Mouse (Mus musculus) C2C12 (cell line): ENCODE data around the gene Slc6a21. TPM values are rescaled to one million over a fixed set of nuclear protein-coding genes. Genes with fewer than 3 reads are reported as not detected.

Experiments
- H3K27me3 ChIP-seq: one replicate; pipeline ENCODE4 v1.6.1; 2011; ENCODE audit not compliant: control insufficient read depth, insufficient read depth, insufficient read length
- H3K36me3 ChIP-seq: one replicate; pipeline ENCODE4 v1.6.1; 2011; ENCODE audit not compliant: control insufficient read depth, insufficient read depth
- H3K4me3 ChIP-seq: one replicate; pipeline ENCODE4 v1.5.1; 2011; ENCODE audit warnings: mild to moderate bottlenecking, control low read depth; ENCODE audit not compliant: poor library complexity, insufficient read depth, severe bottlenecking
- H3K79me2 ChIP-seq: one replicate; pipeline ENCODE4 v1.6.1; 2011; ENCODE audit not compliant: control insufficient read depth, insufficient read depth
- H3K79me3 ChIP-seq: one replicate; pipeline ENCODE4 v1.6.1; 2011; ENCODE audit warnings: low read depth, control low read depth
- H3ac ChIP-seq: one replicate; pipeline ENCODE3; 2011; ENCODE audit warnings: low read depth; ENCODE audit not compliant: control insufficient read depth, insufficient read length
- CEBPB ChIP-seq: IDR thresholded peaks from one replicate; pipeline ENCODE4 v1.6.1; 2011; ENCODE audit warnings: low read depth, mild to moderate bottlenecking, control low read depth, moderate library complexity
- CTCF ChIP-seq: IDR thresholded peaks from one replicate; pipeline ENCODE4 v1.5.1; 2011; ENCODE audit not compliant: control insufficient read depth, insufficient read depth, insufficient read length
- FOSL1 ChIP-seq: IDR thresholded peaks from one replicate; pipeline ENCODE4 v1.8.0; 2011; ENCODE audit warnings: mild to moderate bottlenecking, low read length; ENCODE audit not compliant: poor library complexity, insufficient read depth, severe bottlenecking
- MAX ChIP-seq: IDR thresholded peaks from one replicate; pipeline ENCODE4 v1.6.1; 2011; ENCODE audit warnings: mild to moderate bottlenecking, control low read depth
- MYOD1 ChIP-seq: IDR thresholded peaks from one replicate; pipeline ENCODE4 v1.6.1; 2011; ENCODE audit warnings: low read depth; ENCODE audit not compliant: control insufficient read depth, insufficient read length
- MYOG ChIP-seq: IDR thresholded peaks from one replicate; pipeline ENCODE4 v1.6.1; 2011; ENCODE audit not compliant: control insufficient read depth, insufficient read length; ENCODE audit errors: extremely low read depth
- USF1 ChIP-seq: IDR thresholded peaks from one replicate; pipeline ENCODE4 v1.6.1; 2011; ENCODE audit warnings: low read depth, mild to moderate bottlenecking, control low read depth, moderate library complexity
- polyA plus RNA-seq: library from polyadenylated mRNA; unstranded; fragments of >200 nt; fragmentation: generic; extraction: Trizol; gene quantifications from one replicate; pipeline ENCODE4 v1.2.1, GENCODE M21; 2012; ENCODE audit warnings: missing spikeins

The Slc6a21 gene
- polyA plus RNA-seq, 1 experiment = not detected

DNA sequence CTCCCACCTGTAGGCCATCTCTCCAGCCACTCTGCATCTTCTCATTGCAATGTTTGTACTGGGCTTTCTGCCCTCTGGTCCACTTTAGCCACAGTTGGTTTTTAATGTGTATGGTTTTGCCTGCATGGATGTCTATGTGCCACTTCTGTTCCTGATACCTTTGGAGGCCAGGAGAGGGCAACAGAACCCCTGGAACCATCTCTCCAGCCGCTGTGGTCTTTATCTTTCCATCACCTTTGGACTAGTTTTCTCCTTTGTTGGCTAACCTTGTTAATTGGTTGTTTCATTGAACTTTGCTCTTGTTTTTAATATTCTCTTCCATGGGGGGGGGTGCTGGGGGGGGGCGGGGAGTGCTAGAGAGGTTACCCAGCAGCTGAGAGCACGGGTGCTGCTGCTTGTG, 13.0 kb upstream of the Slc6a21 start:
- Histone ChIP-seq H3ac (no peak overlapping the region), H3K36me3 (no peaks in the 10 kb centered on the region), H3K27me3 (peaks cover 86% of the 10 kb centered on the region), H3K79me2 (no peaks in the 10 kb centered on the region), H3K79me3 (no peaks in the 10 kb centered on the region), H3K4me3 (no peak overlapping the region)
- TF ChIP-seq CTCF = no peak
- TF ChIP-seq FOSL1 = no peak
- no peak for TF ChIP-seq MYOD1
- TF ChIP-seq MAX = no peak
- TF ChIP-seq CEBPB = no peak

DNA sequence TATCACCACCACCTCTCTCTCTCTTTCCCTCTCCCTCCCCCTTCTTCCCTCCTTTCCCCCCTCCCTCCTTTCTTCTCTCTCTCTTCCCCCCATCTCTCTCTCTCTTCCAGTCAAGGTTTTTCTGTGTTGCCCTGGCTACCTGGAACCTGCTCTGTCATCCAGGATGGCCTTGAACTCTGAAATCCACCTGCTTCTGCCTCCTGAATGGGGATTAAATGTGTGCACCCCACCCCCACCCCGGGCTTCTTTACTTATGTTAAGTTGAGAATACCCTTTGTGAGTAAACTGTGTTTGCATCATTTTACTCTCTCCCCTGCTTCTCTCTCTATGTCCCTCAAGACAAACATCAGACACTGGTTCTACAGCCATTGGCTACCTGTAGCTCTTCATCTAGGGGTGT, 11.8 kb upstream of the Slc6a21 start:
- Histone ChIP-seq H3K27me3 (peaks cover 79% of the 10 kb centered on the region), H3K4me3 (no peak overlapping the region), H3K79me3 (no peaks in the 10 kb centered on the region), H3ac (no peak overlapping the region), H3K79me2 (no peaks in the 10 kb centered on the region), H3K36me3 (no peaks in the 10 kb centered on the region)
- TF ChIP-seq MAX (no peak), FOSL1 (no peak), USF1 (no peak), MYOD1 (no peak), MYOG (no peak), CEBPB (no peak), CTCF (no peak)

DNA sequence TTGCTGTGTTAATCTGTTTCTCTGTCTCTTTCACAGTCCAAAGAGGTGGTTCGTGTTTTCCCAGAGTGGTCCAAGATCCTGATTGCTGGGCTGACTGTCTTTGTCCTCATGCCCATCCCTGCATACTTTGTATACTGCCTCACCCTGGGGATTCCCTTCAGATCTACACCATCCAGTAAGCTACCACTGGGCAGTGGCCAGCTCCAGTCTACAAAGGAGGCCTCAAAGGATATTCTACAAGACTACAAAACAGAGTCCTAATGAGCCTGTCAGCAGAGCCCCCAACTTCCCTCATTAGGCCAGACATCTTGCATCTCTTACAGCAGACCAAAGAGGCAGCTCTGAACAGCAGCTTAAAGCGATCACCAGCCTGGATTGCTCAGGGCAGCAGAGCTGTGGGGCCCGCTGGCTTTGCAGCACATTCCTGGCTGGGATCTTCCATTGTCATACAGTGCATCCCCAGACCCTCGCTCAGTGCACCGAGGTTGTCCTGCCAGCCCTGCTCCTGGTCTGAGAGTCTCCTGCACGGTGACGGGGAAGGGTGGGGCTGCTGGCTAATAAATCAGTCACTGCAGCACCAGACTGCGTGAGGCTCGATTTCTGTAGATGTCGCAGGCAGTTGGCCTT, 4.4 kb upstream of the Slc6a21 start:
- TF ChIP-seq FOSL1 = no peak
- TF ChIP-seq CTCF = no peak
- TF ChIP-seq MYOG = no peak
- no peak for TF ChIP-seq MAX
- no peak for TF ChIP-seq MYOD1
- TF ChIP-seq CEBPB = no peak
- no peak for TF ChIP-seq USF1
- no peaks in the 10 kb centered on the region for H3K36me3 ChIP-seq
- peaks cover 40% of the 10 kb centered on the region for H3K27me3 ChIP-seq
- H3K79me3 ChIP-seq = no peaks in the 10 kb centered on the region
- H3K79me2 ChIP-seq = no peaks in the 10 kb centered on the region
- no peak overlapping the region for H3K4me3 ChIP-seq
- no peak overlapping the region for H3ac ChIP-seq

DNA sequence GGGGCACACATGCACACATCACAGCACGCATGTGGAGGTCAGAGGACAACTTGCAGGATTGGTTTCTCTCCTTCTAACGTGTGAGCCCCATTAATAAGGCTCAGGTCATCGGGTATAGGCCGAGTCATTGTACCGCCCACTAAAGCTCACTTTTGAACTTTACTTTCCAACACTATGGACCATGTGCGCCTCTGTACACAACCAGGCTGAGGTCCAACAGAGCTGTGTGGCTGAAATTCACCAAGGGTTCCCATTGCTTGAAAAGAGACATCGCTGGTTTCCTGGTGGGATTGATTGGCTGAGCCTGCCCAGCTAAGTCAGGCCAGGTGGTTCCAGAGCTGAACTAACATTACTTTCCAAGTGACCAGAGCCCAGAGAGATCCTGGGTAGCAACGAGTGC, 3.6 kb upstream of the Slc6a21 start:
- Histone ChIP-seq H3K36me3 (no peaks in the 10 kb centered on the region), H3K27me3 (peaks cover 37% of the 10 kb centered on the region), H3K79me3 (no peaks in the 10 kb centered on the region), H3ac (no peak overlapping the region), H3K79me2 (no peaks in the 10 kb centered on the region), H3K4me3 (no peak overlapping the region)
- TF ChIP-seq CTCF (no peak), MYOG (no peak), MAX (no peak), CEBPB (no peak), FOSL1 (no peak), USF1 (no peak), MYOD1 (no peak)

DNA sequence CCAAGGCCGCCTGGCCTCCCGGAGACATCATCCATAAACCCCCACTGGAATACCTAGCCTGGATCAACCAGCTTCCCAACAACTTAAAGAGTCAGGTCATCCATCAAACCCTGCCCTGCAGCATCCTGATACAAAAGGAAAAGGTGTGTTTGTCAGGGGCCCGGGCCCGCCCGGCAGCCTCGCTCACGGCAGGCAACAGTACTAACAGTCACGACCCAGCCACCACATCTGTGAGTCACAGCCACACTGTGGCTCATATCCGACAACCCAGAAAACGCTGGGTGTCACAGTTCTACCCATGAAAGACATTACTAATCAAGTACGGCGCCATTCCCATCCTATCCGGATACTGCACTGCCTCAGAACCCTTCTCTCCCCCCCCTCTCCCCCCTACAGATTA, 9.2 kb downstream of the Slc6a21 start:
- H3K4me3 ChIP-seq = no peak overlapping the region
- no peak overlapping the region for H3ac ChIP-seq
- no peaks in the 10 kb centered on the region for H3K79me2 ChIP-seq
- TF ChIP-seq CEBPB (no peak), FOSL1 (no peak), MYOG (no peak), MYOD1 (no peak), CTCF (no peak), MAX (no peak), USF1 (no peak)
- H3K27me3 ChIP-seq = peaks cover 21% of the 10 kb centered on the region
- no peaks in the 10 kb centered on the region for H3K79me3 ChIP-seq
- no peaks in the 10 kb centered on the region for H3K36me3 ChIP-seq

DNA sequence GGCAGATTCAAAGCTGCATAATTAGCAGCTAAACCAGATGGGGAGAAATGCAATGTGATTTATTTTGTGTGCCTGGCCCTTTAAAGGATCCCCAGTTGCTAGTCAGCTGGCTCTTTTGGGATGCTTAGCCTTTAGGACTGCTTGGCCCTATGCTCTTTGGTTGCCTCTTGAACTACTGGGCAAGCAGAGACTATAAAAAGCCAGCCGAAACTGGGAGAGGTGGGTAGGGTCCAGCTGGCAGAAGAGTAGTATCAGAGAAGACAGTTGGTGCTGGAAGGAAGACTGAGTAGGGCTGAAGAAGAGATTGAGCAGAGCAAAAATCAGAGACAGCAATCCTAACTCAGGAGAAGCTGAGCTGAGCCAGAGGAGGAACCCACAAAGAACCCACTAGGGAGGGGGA, 19.3 kb downstream of the Slc6a21 start:
- TF ChIP-seq MYOD1 = no peak
- TF ChIP-seq CEBPB = no peak
- no peak for TF ChIP-seq FOSL1
- no peak for TF ChIP-seq USF1
- TF ChIP-seq CTCF = no peak
- TF ChIP-seq MAX = no peak
- no peak for TF ChIP-seq MYOG
- peaks cover 3% of the 10 kb centered on the region for H3K27me3 ChIP-seq
- no peak overlapping the region for H3K4me3 ChIP-seq
- no peaks in the 10 kb centered on the region for H3K79me2 ChIP-seq
- no peaks in the 10 kb centered on the region for H3K79me3 ChIP-seq
- no peaks in the 10 kb centered on the region for H3K36me3 ChIP-seq
- no peak overlapping the region for H3ac ChIP-seq
